Mouse (Mus musculus): ENCODE results near the gene Stk10.

Gene Stk10

DNA sequence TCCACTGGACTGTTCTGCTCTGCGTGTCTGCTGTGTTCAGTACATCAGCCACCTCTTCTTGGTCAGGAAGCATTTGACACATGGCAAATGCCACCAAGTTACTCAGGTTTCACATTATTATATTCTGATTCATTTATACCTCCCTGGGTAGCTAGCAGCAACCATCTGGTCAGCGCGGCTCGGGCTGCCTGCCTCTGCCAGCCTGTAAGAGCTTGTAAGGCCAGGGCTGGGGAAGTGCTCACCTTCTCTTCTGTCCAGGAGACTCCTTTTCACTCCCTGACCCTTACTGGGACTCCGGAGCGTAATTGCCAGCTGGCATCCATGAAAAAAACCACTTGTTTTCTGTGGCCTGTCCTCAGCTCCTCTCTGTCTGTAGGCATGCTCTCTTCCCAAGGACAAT, 16.1 kb downstream of the Stk10 start:
- DNase-seq (ENCODE audit: low spot score in 2 of 2) = no peak

DNA sequence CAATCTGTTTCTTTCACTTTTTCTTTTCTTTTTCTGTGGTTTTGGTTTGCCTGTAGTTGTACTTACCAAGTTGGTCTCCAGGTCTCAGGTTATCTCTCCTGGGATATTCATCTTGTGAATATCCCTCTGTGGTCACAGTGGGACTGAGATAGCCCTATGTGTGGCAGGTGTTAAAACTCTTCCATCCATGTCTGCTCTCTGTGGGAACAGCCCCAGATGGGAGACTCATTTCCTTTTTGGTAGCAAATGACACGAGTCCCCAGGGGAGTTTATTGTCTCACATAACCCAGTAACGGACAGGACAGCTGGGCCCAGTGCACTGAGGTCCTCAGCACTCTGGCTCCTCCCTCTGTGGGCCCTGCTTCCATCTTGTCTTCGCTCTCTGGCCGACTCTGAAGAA, 17.0 kb downstream of the Stk10 start:
- no peak for DNase-seq (ENCODE audit: low spot score in 2 of 2)

DNA sequence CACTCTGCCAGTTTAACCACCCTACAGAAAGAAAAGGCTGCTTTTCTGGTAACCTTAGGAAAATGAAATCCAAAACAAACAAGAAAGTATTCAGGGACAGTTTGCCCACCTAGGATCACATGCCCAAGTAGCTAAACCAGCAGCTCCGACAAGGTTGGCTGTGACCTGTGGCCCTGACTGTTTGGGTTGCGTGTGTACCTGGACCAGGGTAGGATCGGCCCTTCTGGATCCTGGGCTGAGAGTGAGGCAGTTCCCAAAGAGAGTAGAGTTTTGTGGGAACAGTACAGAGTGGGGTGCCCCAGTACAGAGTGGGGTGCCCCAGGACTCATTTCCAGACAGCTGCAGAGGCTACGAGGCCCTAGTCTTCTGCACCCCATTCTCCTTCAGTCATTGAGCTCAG, 18.0 kb downstream of the Stk10 start:
- no peak for DNase-seq (ENCODE audit: low spot score in 2 of 2)

DNA sequence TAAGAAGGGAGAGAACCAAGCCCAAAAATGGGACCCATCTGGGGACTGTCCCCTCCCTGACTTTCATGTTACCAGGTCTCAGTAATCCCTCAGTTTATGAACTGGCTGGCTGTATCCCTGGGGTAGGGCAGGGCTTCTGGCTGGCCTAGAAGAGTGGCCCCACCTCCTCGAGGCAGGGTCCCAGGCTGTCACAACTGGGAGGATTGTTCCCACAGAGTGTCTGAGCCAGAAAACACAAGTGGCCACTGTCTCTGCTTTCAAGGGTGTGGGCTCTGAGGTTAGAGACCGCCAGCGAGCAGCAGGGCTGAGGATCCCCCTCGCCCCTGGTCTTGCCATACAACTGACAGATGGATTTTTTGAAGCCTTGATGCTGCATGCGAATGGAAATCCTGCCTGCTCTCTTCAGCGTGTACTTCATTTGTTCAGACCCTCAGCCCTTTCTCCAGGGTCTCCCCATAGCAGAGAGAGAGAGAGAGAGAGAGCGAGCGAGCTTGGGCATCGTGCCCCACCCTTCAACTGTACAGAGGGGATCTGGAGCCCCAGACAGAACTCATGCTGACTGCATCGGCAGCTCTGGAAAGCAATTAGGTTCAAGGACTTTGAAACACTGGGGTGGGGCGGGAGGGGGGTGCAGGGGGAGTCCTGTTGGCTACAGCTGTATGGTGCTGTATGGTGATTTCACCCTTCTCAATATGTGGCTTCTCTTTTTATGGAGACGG, 18.6 kb downstream of the Stk10 start:
- no peak for DNase-seq (ENCODE audit: low spot score in 2 of 2)

DNA sequence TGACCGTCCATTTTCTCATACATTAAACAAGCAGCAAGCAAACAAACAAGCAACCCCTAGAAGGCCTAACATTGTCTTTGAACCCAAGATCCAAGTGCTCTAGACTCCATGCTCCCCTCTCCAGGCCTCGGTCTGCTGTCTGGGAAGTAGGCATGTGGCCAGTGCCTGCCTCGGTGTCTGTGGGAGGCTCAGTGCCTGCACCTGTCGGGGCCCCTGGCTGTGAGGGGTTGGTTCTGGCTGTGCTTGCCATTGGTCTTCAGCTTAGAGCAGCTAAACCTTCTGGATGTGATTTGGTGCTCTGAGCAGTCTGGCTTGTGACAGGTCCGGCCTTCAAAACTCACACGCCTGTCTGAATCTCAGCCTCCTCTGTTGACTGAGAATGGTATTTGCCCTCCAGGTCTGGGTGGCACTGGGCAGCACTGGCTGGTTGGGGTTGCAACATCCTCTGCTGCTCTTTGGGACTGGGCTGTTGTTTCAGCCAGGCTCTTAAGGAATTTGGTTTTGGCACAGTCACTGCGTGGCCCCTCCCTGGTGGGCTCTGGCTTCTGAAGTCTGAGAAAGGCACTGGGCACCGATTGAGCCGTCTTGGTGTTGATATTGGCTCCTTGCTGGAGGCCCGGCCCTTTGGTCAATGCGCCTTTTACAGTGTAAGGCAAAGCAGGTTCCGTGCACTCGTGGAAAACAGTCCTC, 19.4 kb downstream of the Stk10 start:
- no peak for DNase-seq (ENCODE audit: low spot score in 2 of 2)

DNA sequence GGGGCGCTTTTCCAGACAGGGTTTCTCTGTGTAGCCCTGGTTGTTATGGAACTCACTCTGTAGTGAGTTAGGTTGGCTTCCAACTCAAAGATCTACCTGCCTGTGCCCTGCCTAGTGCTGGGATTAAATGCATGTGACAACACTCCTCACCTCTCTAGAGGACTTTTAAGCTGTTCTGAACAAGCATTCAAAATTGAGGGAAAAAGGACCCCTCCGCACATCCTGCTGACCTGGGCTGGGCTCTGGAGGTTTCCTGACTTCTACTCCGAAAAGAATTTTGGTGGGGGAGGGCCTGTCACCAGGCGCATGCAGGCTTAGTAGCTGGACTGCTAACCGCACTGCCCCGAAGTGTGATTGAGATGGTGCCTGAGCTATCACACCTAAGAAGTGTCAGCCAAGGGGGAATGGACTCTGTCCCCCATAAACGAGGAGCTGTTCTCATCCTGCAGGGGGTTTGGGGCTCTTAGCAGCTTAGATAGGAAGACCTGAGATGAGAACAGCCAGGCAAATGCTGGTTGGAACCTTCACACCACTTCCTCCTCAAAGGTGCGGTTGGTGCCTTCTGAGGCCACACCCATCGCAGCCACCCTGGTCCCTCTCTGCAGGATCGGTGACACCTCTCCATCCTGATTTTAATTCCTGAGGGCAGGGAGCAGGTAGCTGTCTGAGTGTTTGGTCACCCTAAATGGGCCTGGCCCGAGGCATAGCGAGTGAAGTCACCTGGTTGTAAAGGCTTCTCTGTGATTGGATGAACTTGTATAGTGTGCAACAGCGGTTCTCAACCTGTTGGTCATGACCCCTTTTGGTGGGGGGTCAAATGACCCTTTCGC, 20.4 kb downstream of the Stk10 start:
- DNase-seq (ENCODE audit: low spot score in 2 of 2) = peak; percentile 68 to 81

DNA sequence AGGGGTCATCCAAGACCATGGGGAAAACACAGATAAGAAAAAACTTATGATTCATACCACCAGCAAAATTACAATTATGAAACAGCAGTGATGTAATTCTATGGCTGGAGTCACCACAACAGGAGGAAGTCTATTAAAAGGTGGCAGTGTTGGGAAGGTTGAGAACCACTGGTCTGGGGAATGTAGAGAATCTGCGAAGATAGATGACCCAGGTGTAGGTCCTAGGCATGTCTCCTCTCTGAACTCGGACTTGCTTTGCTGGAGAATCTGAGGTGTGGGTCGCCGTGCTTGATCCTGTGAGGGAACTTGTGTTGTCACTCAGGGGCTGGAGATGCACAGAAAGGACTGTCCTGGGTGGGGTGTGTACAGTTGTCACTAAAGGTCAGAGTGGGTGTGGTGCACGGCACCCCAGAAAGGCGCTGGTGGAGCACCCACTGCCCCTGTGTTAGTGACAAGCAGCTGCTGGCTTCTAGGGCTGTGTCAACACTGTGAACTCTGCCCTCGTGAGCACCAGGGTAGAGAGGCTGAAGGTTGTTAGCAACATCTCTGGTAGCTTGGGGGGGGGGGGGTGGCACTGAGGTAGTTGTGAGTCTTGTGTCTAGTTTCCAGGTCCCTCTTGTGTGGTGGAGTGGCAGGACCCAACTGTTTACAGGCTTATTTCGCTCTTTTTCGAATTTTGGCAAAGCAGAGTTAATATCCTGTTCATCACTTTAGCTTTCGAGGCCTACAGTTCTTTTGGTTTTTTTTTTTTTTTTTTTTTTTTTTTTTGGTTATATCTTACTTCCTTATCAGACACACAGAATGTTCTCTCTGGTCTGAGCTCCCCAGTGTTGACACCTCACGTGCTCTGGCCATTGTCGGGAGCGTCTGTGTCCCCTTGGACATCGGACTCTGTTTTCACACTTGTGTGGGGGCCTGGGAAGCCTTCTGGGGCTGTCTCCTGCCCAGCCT, 21.3 kb downstream of the Stk10 start:
- DNase-seq (ENCODE audit: low spot score in 2 of 2) = peak; percentile 49 to 69

DNA sequence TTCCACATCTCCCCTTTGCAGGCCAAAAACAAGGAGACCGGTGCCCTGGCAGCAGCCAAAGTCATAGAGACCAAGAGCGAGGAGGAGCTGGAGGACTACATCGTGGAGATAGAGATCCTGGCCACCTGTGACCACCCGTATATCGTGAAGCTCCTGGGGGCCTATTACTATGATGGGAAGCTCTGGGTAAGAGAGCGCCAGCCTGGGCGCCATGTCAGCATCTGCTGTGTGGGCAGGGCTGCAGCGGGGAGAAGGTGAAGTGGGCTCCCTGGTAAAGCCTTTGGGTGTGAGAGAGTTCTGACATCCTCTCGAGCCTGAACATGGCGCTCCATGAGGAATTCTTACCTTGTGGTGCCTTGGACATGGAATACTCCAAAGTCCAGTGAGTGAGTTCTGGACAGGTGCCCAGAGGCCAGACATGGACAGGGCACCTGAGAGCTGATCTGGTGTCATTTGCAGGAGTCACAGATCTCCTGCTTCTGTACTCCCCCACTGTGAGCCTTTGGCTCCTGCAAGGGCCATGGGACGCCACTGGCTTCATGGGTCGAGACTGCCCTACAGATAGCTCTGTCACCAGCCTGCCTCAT, 22.1 kb downstream of the Stk10 start:
- no peak for DNase-seq (ENCODE audit: low spot score in 2 of 2)

DNA sequence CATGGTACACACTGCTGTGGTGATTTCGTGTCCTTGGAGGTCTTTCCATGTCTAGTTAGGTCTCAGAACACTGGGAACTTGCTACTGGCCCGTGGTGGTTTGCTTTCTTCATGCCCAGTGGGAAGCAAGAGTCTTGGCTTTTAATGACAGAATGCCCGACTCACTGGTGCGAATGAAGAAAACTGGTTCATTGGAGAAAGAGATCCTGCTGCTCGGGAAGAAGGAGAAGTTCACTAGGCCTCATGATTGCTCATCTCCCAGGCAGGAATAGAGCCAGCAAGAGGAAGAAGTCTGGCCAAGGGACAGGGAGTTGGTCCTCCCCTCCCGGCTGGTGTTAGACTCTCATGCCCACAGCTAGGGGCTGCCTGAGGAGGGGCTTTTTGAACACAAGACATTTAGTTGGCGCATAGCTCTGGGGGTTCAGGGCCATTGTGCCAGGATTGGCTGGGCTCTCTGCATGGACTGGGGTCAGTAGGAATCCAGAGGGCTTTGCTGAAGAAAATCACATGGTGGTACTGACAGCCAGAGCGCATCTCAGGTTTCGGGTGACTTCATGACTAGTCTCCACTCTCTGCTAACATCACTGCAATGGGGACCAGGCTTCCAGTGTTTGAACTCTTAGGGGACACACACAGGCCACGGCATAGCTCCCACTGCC, 23.4 kb downstream of the Stk10 start:
- DNase-seq (ENCODE audit: low spot score in 2 of 2) = no peak

DNA sequence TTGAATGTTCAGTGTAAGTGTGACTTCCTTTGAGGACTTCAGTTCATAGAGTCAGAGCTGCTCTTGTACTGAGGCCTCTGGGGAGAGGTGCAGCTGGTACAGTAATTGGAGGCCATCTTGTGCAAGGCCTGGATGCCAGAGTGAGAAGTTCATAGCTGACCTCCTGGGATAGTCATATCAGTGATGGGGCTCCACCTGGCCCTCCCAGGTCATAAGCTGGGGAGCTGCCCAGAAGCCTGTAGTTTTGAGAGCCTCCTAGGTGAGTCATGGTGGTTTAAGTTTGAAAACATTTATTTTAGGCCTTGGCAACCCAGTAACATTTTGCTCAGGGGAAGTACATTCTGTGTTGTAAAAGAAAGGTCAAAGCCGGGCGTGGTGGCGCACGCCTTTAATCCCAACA, 24.9 kb downstream of the Stk10 start:
- peak; percentile 54 to 68 for DNase-seq (ENCODE audit: low spot score in 2 of 2)

DNA sequence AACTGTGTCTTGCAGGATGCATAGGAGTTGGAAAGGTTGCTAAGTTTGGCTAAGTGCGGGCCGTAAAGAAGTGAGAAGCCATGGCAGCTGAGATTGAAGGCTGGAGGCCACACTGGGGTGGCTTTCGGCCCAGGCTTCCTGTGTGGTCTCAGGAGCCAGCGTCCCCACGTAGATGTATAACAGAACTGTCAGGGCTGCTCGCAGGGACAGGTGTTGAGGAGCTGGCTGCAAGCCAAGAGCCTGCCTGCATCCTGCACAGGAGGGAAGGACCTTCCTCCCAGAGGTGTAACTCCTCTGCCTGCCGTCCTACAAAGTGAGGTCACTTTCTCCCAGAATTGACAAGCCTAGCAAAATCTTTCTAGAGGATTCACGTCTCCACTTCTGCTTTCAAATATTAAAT, 25.6 kb downstream of the Stk10 start:
- peak; percentile 50 to 64 for DNase-seq (ENCODE audit: low spot score in 2 of 2)

DNA sequence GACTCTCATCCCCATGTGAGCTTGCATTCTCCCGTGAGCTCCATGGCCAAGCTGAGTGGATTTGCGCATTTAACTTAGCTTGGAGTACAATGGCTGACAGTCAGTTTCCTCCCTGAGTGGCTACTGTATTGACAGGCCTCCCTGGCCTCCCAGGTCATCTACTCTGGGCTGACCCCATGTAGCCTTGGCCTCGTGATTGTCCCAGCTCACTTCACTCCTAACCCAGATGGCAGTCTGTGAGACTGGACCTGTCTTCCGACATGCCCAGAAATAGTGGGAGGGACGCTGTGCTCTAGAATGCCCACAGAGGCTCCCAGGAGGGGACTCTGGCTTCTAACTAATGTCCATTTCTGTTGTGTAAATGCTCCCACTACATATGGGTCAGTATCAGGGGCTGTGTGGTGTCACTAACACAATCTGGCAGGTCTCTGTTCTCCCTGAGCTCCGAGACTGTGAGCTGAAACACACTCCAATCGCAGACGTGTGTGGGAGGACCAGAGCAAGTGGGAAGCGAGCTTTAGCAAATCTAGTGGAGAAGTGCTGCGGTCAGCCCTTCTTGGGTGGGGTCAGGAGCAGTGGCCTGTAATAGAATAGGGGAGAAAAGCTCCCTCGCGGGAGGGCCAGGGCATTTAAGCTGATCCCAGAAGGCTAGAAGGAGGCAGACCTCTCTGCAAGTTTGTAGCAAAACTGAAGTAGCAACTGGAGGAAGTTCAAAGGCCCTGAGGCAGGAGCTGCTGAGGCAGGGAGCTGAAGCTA, 27.1 kb downstream of the Stk10 start:
- DNase-seq (ENCODE audit: low spot score in 2 of 2) = no peak

DNA sequence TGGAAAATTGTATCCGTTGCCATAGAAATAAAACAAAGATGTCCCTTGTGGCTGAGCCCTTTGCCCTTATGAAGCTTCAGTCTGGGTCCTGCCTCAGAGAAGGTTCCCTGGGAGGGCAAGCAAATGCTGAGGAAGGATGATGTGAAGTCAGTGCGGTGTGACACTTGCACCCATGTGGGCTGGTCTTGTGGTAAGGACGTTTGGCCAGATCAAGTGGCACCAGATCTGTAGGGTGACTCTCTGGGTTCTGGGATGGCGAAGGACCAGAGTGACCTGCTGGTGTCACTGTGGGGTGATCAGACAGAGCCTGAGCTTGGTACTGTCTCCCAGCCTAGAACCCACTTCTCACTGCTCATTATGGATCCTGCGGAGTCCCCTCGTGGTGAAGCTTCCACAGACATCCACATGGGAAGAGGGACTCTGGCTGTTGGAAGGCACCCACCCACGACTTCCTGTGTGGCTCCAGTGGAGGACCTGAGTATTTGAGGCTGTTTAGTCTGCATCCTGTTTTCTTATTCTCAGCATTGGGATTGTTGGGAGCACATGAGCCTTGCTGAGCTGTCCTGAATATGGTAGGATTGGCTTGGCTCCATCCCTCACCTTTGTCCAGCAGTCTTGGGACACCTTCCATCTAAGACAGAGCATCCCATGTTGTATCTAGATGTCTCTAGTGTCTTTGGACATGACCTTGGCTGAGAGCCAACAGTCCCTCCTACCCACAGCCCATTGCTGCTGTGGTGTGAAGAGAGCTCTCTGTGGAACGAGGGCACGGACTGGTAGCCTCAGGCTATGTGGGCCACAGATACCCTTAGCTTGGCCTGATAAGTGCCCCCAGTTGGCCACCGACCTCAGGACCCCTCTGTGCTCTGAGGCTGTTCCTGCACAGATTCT, 28.6 kb downstream of the Stk10 start:
- peak; percentile 61 to 80 for DNase-seq (ENCODE audit: low spot score in 2 of 2)

DNA sequence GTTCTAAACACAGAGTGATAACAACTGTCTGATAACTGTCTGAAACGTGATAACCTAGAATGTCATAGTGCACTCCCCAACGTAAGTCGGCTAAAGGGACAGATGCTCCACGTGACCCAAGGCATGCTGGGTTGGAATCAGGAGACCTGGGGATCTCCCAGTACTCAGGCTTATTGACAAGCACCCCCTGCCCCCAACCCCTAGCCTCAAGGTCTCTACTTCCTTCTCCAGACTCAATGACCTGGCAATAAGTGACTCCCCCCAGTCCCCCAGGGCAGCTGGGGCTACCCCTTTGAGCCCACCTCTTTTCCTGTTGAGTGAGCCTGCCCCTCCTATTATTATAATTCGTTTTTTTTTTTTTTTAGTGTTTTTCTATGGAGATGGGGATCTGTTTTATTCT, 29.6 kb downstream of the Stk10 start:
- DNase-seq (ENCODE audit: low spot score in 2 of 2) = peak in 1 of 2 experiments; percentile 39

DNA sequence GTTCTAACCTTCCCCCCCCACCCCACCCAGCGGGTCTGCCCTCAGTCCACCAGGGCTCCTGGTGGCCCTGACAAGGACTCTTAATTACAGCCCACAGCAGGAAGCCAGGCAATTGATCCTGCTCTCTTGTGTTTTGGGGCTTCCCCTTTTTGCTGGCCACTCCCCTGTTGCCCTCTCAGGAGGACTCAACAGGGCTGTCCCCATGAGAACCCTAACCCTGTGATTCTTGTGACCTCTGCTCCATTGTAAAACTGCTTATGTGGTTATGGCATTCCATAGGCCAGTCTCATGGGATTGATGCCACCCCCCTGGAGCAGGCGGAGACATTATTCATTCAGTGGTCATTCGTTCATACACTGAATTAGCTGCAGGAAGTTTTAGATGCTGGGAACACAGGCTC, 30.6 kb downstream of the Stk10 start:
- DNase-seq (ENCODE audit: low spot score in 2 of 2) = peak in 1 of 2 experiments; percentile 34

DNA sequence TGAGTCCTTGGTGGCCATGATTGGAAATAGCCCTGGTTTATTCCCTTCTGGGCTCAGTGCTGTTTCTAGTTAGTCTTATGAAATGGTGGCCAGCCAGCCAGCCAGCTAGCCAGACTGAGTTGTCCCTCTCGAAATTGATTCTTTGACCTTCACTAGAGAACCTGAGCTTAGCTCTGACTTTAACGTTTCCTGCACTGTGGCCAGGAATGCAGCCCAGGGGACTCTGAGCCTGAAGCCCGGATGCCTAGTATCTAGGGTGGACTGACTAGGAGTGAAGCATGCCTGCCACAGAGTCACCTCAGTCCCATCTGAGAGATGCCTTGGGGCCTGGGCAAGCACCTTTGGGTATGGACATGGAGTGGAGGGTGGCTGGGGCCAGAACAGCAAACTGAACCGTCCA, 31.5 kb downstream of the Stk10 start:
- no peak for DNase-seq (ENCODE audit: low spot score in 2 of 2)

DNA sequence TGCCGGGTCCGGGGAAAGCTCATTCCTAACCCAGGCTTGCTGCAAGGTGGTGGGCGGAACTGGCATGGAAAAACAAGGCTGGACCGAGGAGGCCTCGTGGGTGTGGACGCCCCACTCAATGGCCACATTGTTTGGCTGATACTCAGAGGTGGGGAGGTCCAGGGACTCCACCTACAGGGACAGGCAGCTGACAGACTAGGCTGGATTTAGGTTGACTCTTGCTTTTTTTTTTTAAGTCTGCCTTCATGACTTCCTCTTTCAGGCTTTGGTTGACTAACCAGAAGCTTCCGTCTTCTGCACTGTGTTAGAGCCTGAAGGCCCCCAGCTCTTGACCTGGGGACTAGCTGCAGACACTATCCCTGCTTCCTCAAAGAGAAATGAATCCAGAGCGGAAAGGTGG, 32.0 kb downstream of the Stk10 start:
- DNase-seq (ENCODE audit: low spot score in 2 of 2) = peak; percentile 49 to 77

DNA sequence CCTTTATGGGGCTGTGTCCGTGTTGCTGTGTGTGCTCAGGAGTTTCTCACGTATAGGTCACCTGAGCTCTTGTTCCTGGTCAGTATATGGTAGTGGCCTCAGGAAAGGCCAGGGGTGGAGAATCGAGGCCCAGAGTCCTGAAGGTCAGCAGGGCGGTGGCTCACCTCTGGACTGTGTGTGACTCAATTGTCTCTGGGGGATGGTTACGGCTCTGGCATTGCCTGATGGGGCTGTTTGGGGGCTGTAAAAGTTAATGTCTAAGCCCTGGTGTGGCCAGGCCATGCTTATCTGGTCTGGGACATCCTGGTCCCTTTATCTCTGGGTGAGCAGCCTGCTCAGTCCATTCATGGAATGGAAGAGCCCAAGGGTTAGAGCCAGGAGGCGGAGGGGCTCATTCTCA, 33.1 kb downstream of the Stk10 start:
- DNase-seq (ENCODE audit: low spot score in 2 of 2) = no peak
